Comparison of ENCODE assay signal across 18 mouse cellular contexts in the genomic region with DNA sequence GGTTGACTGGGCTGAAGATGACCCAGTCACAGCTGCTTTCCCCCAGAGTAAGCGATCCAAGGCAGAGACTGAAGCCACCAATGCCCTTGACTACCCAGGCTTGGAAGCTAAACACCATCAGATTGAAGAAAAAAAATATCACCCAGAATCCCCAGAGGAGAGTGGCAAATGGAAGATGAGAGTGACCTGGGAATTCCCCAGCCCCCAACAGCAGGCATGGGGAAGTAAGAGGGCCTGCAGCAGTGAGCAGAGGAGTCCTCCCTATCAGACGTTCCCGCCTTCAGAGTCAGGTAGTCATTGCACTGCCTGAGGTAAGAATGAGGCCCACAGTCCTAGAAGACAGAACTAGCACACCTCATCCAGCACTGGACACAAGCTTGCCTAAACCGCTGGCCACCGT. TPM values are rescaled to one million over a fixed set of nuclear protein-coding genes. Genes with fewer than 3 reads are reported as not detected.
A peak's percentile ranks its signal among the peaks of the same experiment; 100 is the strongest.
DNase-seq lines count a peak whose midpoint lies in the region; TF ChIP-seq lines count a peak whose summit lies in the region.
"Had no signal": no experiment of that assay in that cellular context is flagged by ENCODE, and none has a peak within 500 bp of the region (broad histone marks: within the 10 kb centered on the region; RNA-seq: fewer than 3 reads in every experiment).

No protein-coding gene starts in this region.

- no peaks in the 10 kb centered on the region for H3K9me3 ChIP-seq in CH12.LX (replicated peaks; ENCODE audit: low read length)
- H3K9me3 ChIP-seq: embryonic facial prominence, embryonic 13.5 days; embryonic facial prominence, embryonic 15.5 days; forebrain, embryonic 10.5 days; forebrain, embryonic 12.5 days had no signal

- no peak for TF ChIP-seq CTCF in CH12.LX (conservative IDR thresholded peaks at IDR 0.05 in 1 of 2, IDR thresholded peaks at IDR 0.05 in 1 of 2; ENCODE audit: low read depth in 2 of 2, low read length in 2 of 2)

- dilution Hi-C loops in CH12.LX (cut with MboI; ENCODE audit: extremely low pct_ligation_motif_present, extremely low pct_unique_long_range_greater_than_20kb, low sequenced_read_pairs) = no loop called here

- H3K27ac ChIP-seq in CH12.LX (ENCODE audit: insufficient read depth, low read depth) = no peak overlapping the region
- H3K27ac ChIP-seq: embryonic facial prominence, embryonic 13.5 days; embryonic facial prominence, embryonic 15.5 days; forebrain, embryonic 10.5 days; forebrain, embryonic 12.5 days had no signal

- no peaks in the 10 kb centered on the region for H3K79me2 ChIP-seq in CH12.LX (replicated peaks; ENCODE audit: control insufficient read depth, extremely low read depth, insufficient read depth, poor library complexity, severe bottlenecking)

- H3K4me2 ChIP-seq in CH12.LX (ENCODE audit: insufficient read depth, low read depth, poor library complexity, severe bottlenecking) = no peak overlapping the region
- H3K4me2 ChIP-seq: embryonic facial prominence, embryonic 13.5 days; embryonic facial prominence, embryonic 15.5 days; forebrain, embryonic 12.5 days had no signal

- no peak for TF ChIP-seq RAD21 in CH12.LX (IDR thresholded peaks at IDR 0.05; ENCODE audit: low read depth, low read length)

- no peaks in the 10 kb centered on the region for H3K36me3 ChIP-seq in CH12.LX (replicated peaks in 1 of 2; ENCODE audit: control insufficient read depth in 1 of 2, insufficient read depth in 1 of 2, low read length in 1 of 2)
- H3K36me3 ChIP-seq in splenic B cell, adult 2 months (ENCODE audit: control insufficient read depth, insufficient read depth, low read length, poor library complexity, severe bottlenecking) = no peaks in the 10 kb centered on the region
- H3K36me3 ChIP-seq: embryonic facial prominence, embryonic 13.5 days; embryonic facial prominence, embryonic 15.5 days; forebrain, embryonic 10.5 days; forebrain, embryonic 12.5 days had no signal

- DNase-seq in A20 (ENCODE audit: low read depth, low spot score) (peak; percentile 36), CH12.LX (ENCODE audit: extremely low read depth) (peak; percentile 73)
- peak; percentile 23 for DNase-seq in splenic B cell, adult 2 months (ENCODE audit: low read depth, low spot score)
- no peak for DNase-seq in frontal cortex, postnatal 14 days (ENCODE audit: low spot score in 2 of 2)
- no peak for DNase-seq in right cerebral cortex, postnatal 25 days
- DNase-seq: adrenal gland, adult 2 months; adrenal gland, postnatal 14 days; adrenal gland, postnatal 36 days; cerebellum, adult 11-12 months; cerebellum, adult 2 months; cerebellum, adult 9-10 months; cerebellum, postnatal 10 days; cerebellum, postnatal 25 days had no signal

- H3K4me1 ChIP-seq in CH12.LX (ENCODE audit: control insufficient read depth in 1 of 2, insufficient read depth in 2 of 2) = peaks cover 7 to 25% of the 10 kb centered on the region in 2 experiments
- H3K4me1 ChIP-seq: embryonic facial prominence, embryonic 15.5 days; forebrain, embryonic 10.5 days; forebrain, embryonic 12.5 days had no signal

- H3K27me3 ChIP-seq in CH12.LX (replicated peaks) = no peaks in the 10 kb centered on the region
- H3K27me3 ChIP-seq in splenic B cell, adult 2 months (ENCODE audit: control insufficient read depth, insufficient read depth, low read length, poor library complexity, severe bottlenecking) = no peaks in the 10 kb centered on the region
- H3K27me3 ChIP-seq: embryonic facial prominence, embryonic 13.5 days; embryonic facial prominence, embryonic 15.5 days; forebrain, embryonic 12.5 days had no signal

- peak; percentile 38; the same call in 1 of the 2 replicates for TF ChIP-seq EP300 in CH12.LX (IDR thresholded peaks at IDR 0.05; ENCODE audit: low read length)

- H3K4me3 ChIP-seq in CH12.LX (replicated peaks in 1 of 3; ENCODE audit: low read depth in 2 of 3, low read length in 2 of 3, poor library complexity in 1 of 3) = no peak overlapping the region
- H3K4me3 ChIP-seq: embryonic facial prominence, embryonic 13.5 days; embryonic facial prominence, embryonic 15.5 days; erythroblast, embryonic 14.5 days; forebrain, embryonic 10.5 days; forebrain, embryonic 12.5 days had no signal

- in situ Hi-C loops in CH12.LX (cut with MboI; ENCODE audit: low pct_ligation_motif_present, low pct_unique_long_range_greater_than_20kb, low sequenced_read_pairs) = no loop called here

- no peak for TF ChIP-seq POLR2A in CH12.LX (IDR thresholded peaks at IDR 0.05; ENCODE audit: low read depth, low read length)

- no peak overlapping the region for H3K9ac ChIP-seq in CH12.LX (ENCODE audit: insufficient read depth, low read depth)
- H3K9ac ChIP-seq: embryonic facial prominence, embryonic 13.5 days; embryonic facial prominence, embryonic 15.5 days; forebrain, embryonic 12.5 days had no signal

TF ChIP-seq in CH12.LX, 34 proteins besides CTCF, POLR2A, EP300 and RAD21:
- TF ChIP-seq ELF1 (IDR thresholded peaks at IDR 0.05; ENCODE audit: low read depth, low read length) (peak; percentile 45; the same call in 1 of the 2 replicates), GABPA (IDR thresholded peaks at IDR 0.05; ENCODE audit: insufficient replicate concordance, low read depth, low read length) (no peak), SIN3A (IDR thresholded peaks at IDR 0.05; ENCODE audit: low read length) (no peak), E2F4 (IDR thresholded peaks at IDR 0.05; ENCODE audit: insufficient replicate concordance, low read depth, low read length) (peak; percentile 50; the same call in 1 of the 2 replicates), BHLHE40 (IDR thresholded peaks at IDR 0.05; ENCODE audit: low read depth, low read length) (no peak), PAX5 (IDR thresholded peaks at IDR 0.05; ENCODE audit: low read length) (no peak), ZNF384 (IDR thresholded peaks at IDR 0.05; ENCODE audit: low read depth, low read length) (peak; percentile 90), JUN (IDR thresholded peaks at IDR 0.05; ENCODE audit: insufficient read depth, low read depth, low read length) (no peak), KAT2A (IDR thresholded peaks at IDR 0.05; ENCODE audit: insufficient replicate concordance, low read length) (no peak), TBP (conservative IDR thresholded peaks at IDR 0.05; ENCODE audit: low read depth, low read length) (no peak), ZKSCAN1 (IDR thresholded peaks at IDR 0.05; ENCODE audit: borderline replicate concordance, low read depth, low read length) (no peak), MAX (IDR thresholded peaks at IDR 0.05; ENCODE audit: low read length) (0 out of 2 replicates have a peak, but pooled peaks have one; percentile 41), MAFK (IDR thresholded peaks at IDR 0.05; ENCODE audit: insufficient replicate concordance, low read length) (no peak), RCOR1 (conservative IDR thresholded peaks at IDR 0.05; ENCODE audit: low read depth, low read length) (no peak), IRF4 (IDR thresholded peaks at IDR 0.05; ENCODE audit: low read depth, low read length) (0 out of 2 replicates have a peak, but pooled peaks have one; percentile 62), ETS1 (conservative IDR thresholded peaks at IDR 0.05; ENCODE audit: low read depth, low read length) (0 out of 2 replicates have a peak, but pooled peaks have one; percentile 13), NRF1 (IDR thresholded peaks at IDR 0.05; ENCODE audit: low read depth, low read length) (no peak), JUND (conservative IDR thresholded peaks at IDR 0.05; ENCODE audit: low read depth, low read length) (no peak), ZMIZ1 (IDR thresholded peaks at IDR 0.05; ENCODE audit: low read depth, low read length) (no peak), POLR2AphosphoS2 (IDR thresholded peaks at IDR 0.05; ENCODE audit: low read depth, low read length) (no peak), USF1 (IDR thresholded peaks at IDR 0.05; ENCODE audit: low read depth, low read length) (no peak), MEF2A (IDR thresholded peaks at IDR 0.05; ENCODE audit: borderline replicate concordance, low read depth, low read length) (0 out of 2 replicates have a peak, but pooled peaks have one; percentile 21), TCF12 (IDR thresholded peaks at IDR 0.05; ENCODE audit: low read depth, low read length) (0 out of 2 replicates have a peak, but pooled peaks have one; percentile 2), ZC3H11A (IDR thresholded peaks at IDR 0.05; ENCODE audit: low read depth, low read length) (no peak), MXI1 (IDR thresholded peaks at IDR 0.05; ENCODE audit: low read depth, low read length) (no peak), UBTF (IDR thresholded peaks at IDR 0.05; ENCODE audit: low read depth, low read length) (no peak), HCFC1 (IDR thresholded peaks at IDR 0.05; ENCODE audit: low read depth, low read length) (no peak), CHD1 (IDR thresholded peaks at IDR 0.05; ENCODE audit: low read depth, low read length) (no peak), MAZ (IDR thresholded peaks at IDR 0.05; ENCODE audit: low read depth, low read length) (0 out of 2 replicates have a peak, but pooled peaks have one; percentile 42), SMC3 (IDR thresholded peaks at IDR 0.05; ENCODE audit: low read depth, low read length) (no peak)

RNA-seq across cellular contexts. Expression of a gene that starts 13.2 kb away (rescaled TPM):
- total RNA-seq in CH12.LX (2012; rRNA removed) (6.8 and 8.1 TPM in 2 replicates), CH12.LX (2014; rRNA removed) (4.8 and 6.2 TPM in 2 replicates)
- polyA plus RNA-seq in CH12.LX (2012; ENCODE audit: insufficient read length, low read depth) = 16.0 and 16.6 TPM in 2 replicates

RNA-seq across cellular contexts. Expression of a gene that starts 21.8 kb away (rescaled TPM):
- total RNA-seq in CH12.LX (2012; rRNA removed) = 77.5 and 84.5 TPM in 2 replicates
- 72.1 and 81.8 TPM in 2 replicates for total RNA-seq in CH12.LX (2014; rRNA removed)
- 93.1 and 98.7 TPM in 2 replicates for polyA plus RNA-seq in CH12.LX (2012; ENCODE audit: insufficient read length, low read depth)

Comparison
In these comparisons a context has a peak if more than half of its experiments do, and no peak if none do; other contexts are left out.
1. DNase-seq: peak in A20 (single experiment), CH12.LX (single experiment) and splenic B cell, adult 2 months (single experiment); none in frontal cortex, postnatal 14 days (0 of 2) and right cerebral cortex, postnatal 25 days (single experiment).